Mouse (Mus musculus) thymus, postnatal 10 days (tissue): Measurements from ENCODE around the gene Cyp2r1.
"Not testable (repeated sequence)": the region's sequence is repeated elsewhere in the genome, so short reads cannot be mapped to it uniquely, and the experiment has no call there.

ENCODE experiments used
- DNase-seq, 2 experiments: peaks; one replicate each; pipeline ENCODE4 v3.0.0; 2021; ENCODE audit warnings: low spot score in 2 of 2

The Cyp2r1 gene

GRCm38 (mm10) chr7:114562531-114563241 is at the start of gene Cyp2r1:
Gene Cyp2r1, minus strand, starts transcription at chr7:114562972.
- peak; percentile 85 for DNase-seq

- not testable (repeated sequence) for DNase-seq
These were observed 31.6 kb upstream of the Cyp2r1 start for GRCm38 (mm10) chr7:114594391-114594790.

- no peak for DNase-seq
These were observed 19.7 kb upstream of the Cyp2r1 start for GRCm38 (mm10) chr7:114582441-114582840.

- DNase-seq = no peak
These were observed 18.4 kb upstream of the Cyp2r1 start for GRCm38 (mm10) chr7:114581200-114581599.

- peak in 1 of 2 experiments; percentile 39 for DNase-seq
These were observed 17.7 kb upstream of the Cyp2r1 start for GRCm38 (mm10) chr7:114580426-114580825.

GRCm38 (mm10) chr7:114577665-114578064 is 14.9 kb upstream of the Cyp2r1 start:
- DNase-seq = no peak

GRCm38 (mm10) chr7:114576931-114577330 is 14.2 kb upstream of the Cyp2r1 start:
- DNase-seq = no peak

- DNase-seq = not testable (repeated sequence)
These were observed 11.1 kb upstream of the Cyp2r1 start for GRCm38 (mm10) chr7:114573866-114574265.

- DNase-seq = no peak
These were observed 26.6 kb downstream of the Cyp2r1 start for GRCm38 (mm10) chr7:114536179-114536578.

GRCm38 (mm10) chr7:114526245-114526644 is 36.5 kb downstream of the Cyp2r1 start:
- no peak for DNase-seq

GRCm38 (mm10) chr7:114520122-114520521 is 42.6 kb downstream of the Cyp2r1 start:
- no peak for DNase-seq

GRCm38 (mm10) chr7:114508879-114509278 is 53.9 kb downstream of the Cyp2r1 start:
- no peak for DNase-seq
